Mouse (Mus musculus): ENCODE measurements around the gene Gm42674. TPM values are rescaled to one million over a fixed set of nuclear protein-coding genes. Genes with fewer than 3 reads are reported as not detected.
A peak's percentile ranks its signal among the peaks of the same experiment; 100 is the strongest.

Gene Gm42674
- polyA plus RNA-seq, 1 experiment from 2014 or later = not detected

DNA sequence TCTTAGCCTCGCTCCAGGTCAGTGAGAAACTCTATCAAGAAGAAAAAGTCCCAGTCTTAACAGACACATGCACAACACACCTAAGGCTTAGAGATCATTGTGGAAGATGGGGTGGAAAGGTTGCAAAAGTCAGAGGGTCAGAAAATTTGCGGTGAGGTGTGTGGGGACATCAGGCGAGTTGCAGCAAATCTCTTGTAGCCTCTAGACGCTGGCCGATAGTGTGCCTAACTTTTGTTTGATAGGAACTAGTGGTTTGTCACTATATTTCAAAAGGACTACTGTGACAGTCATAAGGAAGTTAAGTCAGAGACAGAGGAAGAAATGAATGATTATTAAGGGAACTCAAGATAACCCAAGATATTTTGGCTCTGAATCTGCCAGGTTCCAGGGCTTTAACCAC lies 25.7 kb downstream of the Gm42674 start:
- Histone ChIP-seq H3K9ac (no peak overlapping the region), H3K36me3 (no peaks in the 10 kb centered on the region), H3K4me2 (no peak overlapping the region), H3K4me1 (peaks cover 17% of the 10 kb centered on the region), H3K4me3 (no peak overlapping the region), H3K9me3 (no peaks in the 10 kb centered on the region), H3K27ac (peak overlapping the region; percentile 80), H3K27me3 (no peaks in the 10 kb centered on the region)
- ATAC-seq (ENCODE audit: borderline replicate concordance, extremely low read depth, low FRiP score, low TSS enrichment) = no peak
- 81% methylated on average over 5 of the region's 5 CpGs for WGBS

DNA sequence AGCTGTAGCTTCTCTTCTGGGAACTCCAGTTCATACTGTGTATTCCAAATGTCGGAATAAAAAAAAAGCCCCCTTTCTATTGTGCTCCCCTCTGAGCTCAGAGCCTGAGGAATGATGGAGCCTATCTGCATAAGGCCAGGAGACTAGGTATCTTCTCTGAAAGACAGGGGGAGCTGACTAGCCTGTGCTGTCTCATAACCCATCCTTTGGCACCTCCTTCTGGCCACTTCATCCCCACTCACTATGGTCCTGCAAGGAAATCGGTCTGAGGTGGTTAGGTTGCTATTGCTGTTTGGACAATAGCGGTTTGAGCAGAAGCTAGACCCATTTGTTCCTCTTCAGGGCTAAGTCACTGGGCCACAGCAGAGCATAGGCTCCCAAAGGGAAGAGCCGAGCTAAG lies 26.1 kb downstream of the Gm42674 start:
- Histone ChIP-seq H3K27me3 (no peaks in the 10 kb centered on the region), H3K36me3 (no peaks in the 10 kb centered on the region), H3K4me2 (no peak overlapping the region), H3K27ac (no peak overlapping the region), H3K9me3 (no peaks in the 10 kb centered on the region), H3K4me3 (no peak overlapping the region), H3K4me1 (peaks cover 16% of the 10 kb centered on the region), H3K9ac (no peak overlapping the region)
- no peak for ATAC-seq (ENCODE audit: borderline replicate concordance, extremely low read depth, low FRiP score, low TSS enrichment)
- 58% methylated on average over 4 of the region's 4 CpGs for WGBS

DNA sequence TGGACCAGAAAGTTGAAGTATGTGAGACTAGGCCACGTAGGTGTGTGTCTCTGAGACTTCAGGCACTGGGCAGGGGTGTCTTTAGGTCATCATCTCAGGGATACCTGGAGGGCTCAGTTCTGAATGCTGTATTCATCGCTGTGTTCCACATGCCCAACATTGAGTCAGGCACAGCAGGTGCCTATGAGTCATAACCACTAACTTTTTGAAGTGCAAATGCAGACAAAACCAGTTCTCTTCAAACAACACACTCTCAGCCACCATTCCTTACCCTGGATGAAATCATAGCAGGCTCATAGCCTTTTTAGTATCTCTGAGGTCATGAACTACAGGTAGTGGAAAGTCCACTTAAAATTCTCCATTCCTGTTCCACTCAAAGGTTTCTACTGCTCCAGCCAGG lies 27.6 kb downstream of the Gm42674 start:
- Histone ChIP-seq H3K36me3 (no peaks in the 10 kb centered on the region), H3K27me3 (no peaks in the 10 kb centered on the region), H3K4me3 (no peak overlapping the region), H3K4me1 (peaks cover 1% of the 10 kb centered on the region; the same call in 1 of the 2 replicates), H3K4me2 (no peak overlapping the region), H3K27ac (no peak overlapping the region), H3K9ac (no peak overlapping the region), H3K9me3 (no peaks in the 10 kb centered on the region)
- WGBS = 60% methylated on average over 2 of the region's 2 CpGs
- ATAC-seq (ENCODE audit: borderline replicate concordance, extremely low read depth, low FRiP score, low TSS enrichment) = no peak

DNA sequence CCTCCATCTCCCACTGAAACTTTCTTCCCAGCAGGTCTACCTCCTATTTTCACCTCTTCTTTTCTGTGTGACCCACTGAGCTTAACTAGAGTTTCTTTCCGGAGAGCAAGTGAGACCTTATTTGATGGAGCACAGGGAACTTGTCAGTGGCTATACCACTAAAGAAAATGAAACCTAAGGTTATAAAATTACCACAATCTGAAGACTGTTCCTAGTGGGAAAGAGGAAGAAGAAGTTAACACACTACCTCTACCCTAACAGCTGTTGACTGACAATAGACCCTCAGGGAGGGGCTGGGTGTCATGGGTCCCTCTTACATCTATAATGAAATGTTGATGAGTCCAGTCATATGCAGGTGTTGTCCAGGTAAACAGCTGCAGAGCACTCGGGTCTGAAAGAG lies 30.3 kb downstream of the Gm42674 start:
- WGBS = 78% methylated on average over 2 of the region's 2 CpGs
- H3K4me1 ChIP-seq = no peaks in the 10 kb centered on the region
- ATAC-seq (ENCODE audit: borderline replicate concordance, extremely low read depth, low FRiP score, low TSS enrichment) = no peak
- H3K27me3 ChIP-seq = no peaks in the 10 kb centered on the region
- no peak overlapping the region for H3K27ac ChIP-seq
- H3K4me2 ChIP-seq = no peak overlapping the region
- no peak overlapping the region for H3K4me3 ChIP-seq
- H3K9me3 ChIP-seq = no peaks in the 10 kb centered on the region
- H3K36me3 ChIP-seq = no peaks in the 10 kb centered on the region
- H3K9ac ChIP-seq = no peak overlapping the region

DNA sequence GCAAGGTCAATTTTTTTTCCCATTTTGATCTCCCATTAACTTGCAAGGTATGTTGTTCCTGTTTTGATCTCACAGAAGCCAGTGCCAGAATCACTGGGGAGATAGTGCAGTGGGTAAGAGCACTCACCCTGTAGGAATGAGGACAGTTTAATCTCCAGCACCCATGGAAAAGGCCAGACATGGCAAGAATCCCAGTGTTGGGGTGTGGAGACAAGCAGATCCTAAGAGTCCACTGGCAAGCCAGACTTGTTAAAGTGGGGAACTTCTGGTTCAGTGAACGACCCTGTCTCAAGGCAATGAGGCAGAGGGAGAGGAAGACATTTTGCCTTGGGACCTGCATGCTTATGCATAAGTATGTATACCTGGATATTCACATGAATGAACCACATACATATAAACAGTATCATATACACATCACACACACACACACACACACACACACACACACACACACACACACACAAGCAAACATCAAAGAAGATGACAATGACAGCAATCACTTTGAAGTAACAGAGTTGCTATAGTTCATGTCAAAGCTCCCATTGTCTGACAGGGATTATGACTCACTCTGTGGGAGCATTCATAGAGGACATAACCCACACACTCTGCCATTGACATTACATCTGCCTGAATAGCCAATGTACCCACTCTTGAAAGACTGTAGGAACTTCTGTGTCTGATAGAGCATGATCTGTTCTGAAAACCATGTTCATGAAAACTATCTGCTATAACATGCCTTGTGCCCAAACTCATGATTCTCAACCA lies 37.0 kb downstream of the Gm42674 start:
- no peak overlapping the region for H3K27ac ChIP-seq
- 44% methylated on average over 1 of the region's 1 CpGs for WGBS
- H3K4me3 ChIP-seq = no peak overlapping the region
- H3K9me3 ChIP-seq = no peaks in the 10 kb centered on the region
- H3K9ac ChIP-seq = no peak overlapping the region
- no peaks in the 10 kb centered on the region for H3K27me3 ChIP-seq
- H3K36me3 ChIP-seq = no peaks in the 10 kb centered on the region
- ATAC-seq (ENCODE audit: borderline replicate concordance, extremely low read depth, low FRiP score, low TSS enrichment) = no peak
- H3K4me1 ChIP-seq = no peaks in the 10 kb centered on the region
- no peak overlapping the region for H3K4me2 ChIP-seq

GRCm38 (mm10) chr3:90639511-90640154 lies 37.9 kb downstream of the Gm42674 start:
- no peak for ATAC-seq (ENCODE audit: borderline replicate concordance, extremely low read depth, low FRiP score, low TSS enrichment)
- Histone ChIP-seq H3K4me2 (no peak overlapping the region), H3K4me1 (no peaks in the 10 kb centered on the region), H3K9ac (no peak overlapping the region), H3K4me3 (no peak overlapping the region), H3K9me3 (no peaks in the 10 kb centered on the region), H3K27ac (no peak overlapping the region), H3K27me3 (no peaks in the 10 kb centered on the region), H3K36me3 (no peaks in the 10 kb centered on the region)
- 51% methylated on average over 7 of the region's 7 CpGs for WGBS

GRCm38 (mm10) chr3:90640981-90641380 lies 39.3 kb downstream of the Gm42674 start:
- H3K9ac ChIP-seq = no peak overlapping the region
- H3K4me1 ChIP-seq = no peaks in the 10 kb centered on the region
- H3K36me3 ChIP-seq = no peaks in the 10 kb centered on the region
- H3K4me3 ChIP-seq = no peak overlapping the region
- H3K4me2 ChIP-seq = no peak overlapping the region
- no peaks in the 10 kb centered on the region for H3K27me3 ChIP-seq
- no peak overlapping the region for H3K27ac ChIP-seq
- 74% methylated on average over 7 of the region's 7 CpGs for WGBS
- no peaks in the 10 kb centered on the region for H3K9me3 ChIP-seq
- ATAC-seq (ENCODE audit: borderline replicate concordance, extremely low read depth, low FRiP score, low TSS enrichment) = no peak

DNA sequence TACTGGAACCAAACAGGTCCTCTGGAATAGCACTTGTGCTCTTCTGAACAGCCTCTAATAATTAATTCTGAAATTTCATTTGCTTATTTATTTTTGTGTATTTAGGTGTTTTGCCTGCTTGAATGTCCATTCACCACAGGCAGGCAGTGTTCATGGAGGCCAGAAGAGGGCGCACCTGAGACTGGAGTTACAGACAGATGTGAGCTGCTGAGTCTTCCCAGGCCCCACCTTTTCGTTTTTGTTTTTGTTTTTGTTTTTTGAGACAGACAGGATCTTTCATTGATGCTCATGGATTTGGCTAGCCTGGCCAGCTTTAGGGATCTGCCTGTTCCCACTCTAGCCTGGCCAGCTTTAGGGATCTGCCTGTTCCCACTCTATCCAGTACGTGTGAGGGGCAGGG lies 42.5 kb downstream of the Gm42674 start:
- Histone ChIP-seq H3K4me1 (no peaks in the 10 kb centered on the region), H3K9ac (no peak overlapping the region), H3K9me3 (no peaks in the 10 kb centered on the region), H3K27me3 (no peaks in the 10 kb centered on the region), H3K36me3 (no peaks in the 10 kb centered on the region), H3K4me2 (no peak overlapping the region), H3K4me3 (no peak overlapping the region), H3K27ac (no peak overlapping the region)
- WGBS = 46% methylated on average over 3 of the region's 3 CpGs
- ATAC-seq (ENCODE audit: borderline replicate concordance, extremely low read depth, low FRiP score, low TSS enrichment) = no peak

DNA sequence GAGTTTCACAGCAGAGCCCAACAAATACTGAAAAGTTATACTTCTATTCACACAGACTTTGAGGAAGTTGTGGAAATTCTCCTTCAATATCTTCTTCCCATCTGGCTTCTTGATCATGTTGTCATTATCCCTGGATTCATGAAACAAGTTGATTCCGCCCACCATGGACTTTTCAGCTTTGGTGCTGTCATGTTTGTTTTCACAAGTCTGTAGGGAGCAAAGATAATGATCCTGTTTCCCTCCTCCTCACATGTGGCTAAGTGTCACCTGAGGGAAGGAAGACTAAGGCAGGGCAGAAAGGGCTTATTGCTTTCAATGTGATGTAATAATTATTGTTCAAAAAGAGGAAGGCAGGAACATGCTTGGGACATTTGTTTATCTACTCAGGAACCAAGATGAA lies 45.6 kb downstream of the Gm42674 start:
- Histone ChIP-seq H3K4me2 (no peak overlapping the region), H3K4me1 (no peaks in the 10 kb centered on the region), H3K27ac (no peak overlapping the region), H3K9ac (no peak overlapping the region), H3K9me3 (no peaks in the 10 kb centered on the region), H3K36me3 (no peaks in the 10 kb centered on the region), H3K27me3 (no peaks in the 10 kb centered on the region), H3K4me3 (no peak overlapping the region)
- 56% methylated on average over 1 of the region's 1 CpGs for WGBS
- no peak for ATAC-seq (ENCODE audit: borderline replicate concordance, extremely low read depth, low FRiP score, low TSS enrichment)

GRCm38 (mm10) chr3:90648981-90649380 lies 47.3 kb downstream of the Gm42674 start:
- Histone ChIP-seq H3K27me3 (no peaks in the 10 kb centered on the region; the same call in 1 of the 2 replicates), H3K9me3 (no peaks in the 10 kb centered on the region), H3K27ac (no peak overlapping the region), H3K4me3 (no peak overlapping the region), H3K4me2 (no peak overlapping the region), H3K4me1 (no peaks in the 10 kb centered on the region), H3K9ac (no peak overlapping the region), H3K36me3 (no peaks in the 10 kb centered on the region)
- no peak for ATAC-seq (ENCODE audit: borderline replicate concordance, extremely low read depth, low FRiP score, low TSS enrichment)

GRCm38 (mm10) chr3:90649832-90650231 lies 48.1 kb downstream of the Gm42674 start:
- no peak overlapping the region for H3K9ac ChIP-seq
- H3K4me2 ChIP-seq = no peak overlapping the region
- H3K27me3 ChIP-seq = no peaks in the 10 kb centered on the region; the same call in 1 of the 2 replicates
- H3K9me3 ChIP-seq = no peaks in the 10 kb centered on the region
- no peak overlapping the region for H3K27ac ChIP-seq
- no peak overlapping the region for H3K4me3 ChIP-seq
- no peaks in the 10 kb centered on the region for H3K4me1 ChIP-seq
- H3K36me3 ChIP-seq = no peaks in the 10 kb centered on the region
- 93% methylated on average over 2 of the region's 2 CpGs for WGBS
- ATAC-seq (ENCODE audit: borderline replicate concordance, extremely low read depth, low FRiP score, low TSS enrichment) = no peak

DNA sequence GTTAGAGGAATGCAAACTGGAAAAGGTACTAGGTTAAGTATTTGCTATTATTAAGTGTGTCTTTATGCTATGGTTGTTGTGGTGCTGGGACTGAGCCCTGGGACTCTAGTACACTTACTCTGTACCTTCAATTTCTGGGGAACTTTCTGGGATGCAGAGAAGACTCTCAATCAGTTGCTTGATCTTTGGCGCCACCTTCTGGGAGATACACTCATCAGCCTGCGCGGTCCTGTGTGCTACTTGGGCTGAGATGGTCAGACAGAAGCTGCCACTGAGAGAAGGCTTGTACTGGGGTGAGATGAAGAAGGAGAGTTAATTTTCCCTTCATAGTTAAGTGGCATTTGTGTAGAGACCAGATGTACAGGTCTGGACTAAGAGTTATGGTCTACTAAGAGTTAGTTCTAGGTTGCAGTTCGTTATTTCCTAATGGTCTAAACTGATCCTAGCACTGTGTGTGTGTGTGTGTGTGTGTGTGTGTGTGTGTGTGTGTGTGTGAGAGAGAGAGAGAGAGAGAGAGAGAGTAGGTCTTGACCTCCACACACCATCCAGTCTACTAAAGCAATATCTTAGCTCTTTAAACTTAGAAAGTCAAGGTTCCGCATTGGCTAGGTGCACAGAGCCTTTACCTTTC lies 51.3 kb downstream of the Gm42674 start:
- no peaks in the 10 kb centered on the region for H3K36me3 ChIP-seq
- H3K27me3 ChIP-seq = no peaks in the 10 kb centered on the region; the same call in 1 of the 2 replicates
- WGBS = 37% methylated on average over 5 of the region's 5 CpGs
- H3K27ac ChIP-seq = no peak overlapping the region
- no peak overlapping the region for H3K9ac ChIP-seq
- no peak overlapping the region for H3K4me3 ChIP-seq
- no peaks in the 10 kb centered on the region for H3K4me1 ChIP-seq
- no peak overlapping the region for H3K4me2 ChIP-seq
- peak; percentile 64; the same call in 1 of the 2 replicates for ATAC-seq (ENCODE audit: borderline replicate concordance, extremely low read depth, low FRiP score, low TSS enrichment)
- H3K9me3 ChIP-seq = no peaks in the 10 kb centered on the region
